Mouse (Mus musculus): ENCODE data around the gene Lnx2.

DNA sequence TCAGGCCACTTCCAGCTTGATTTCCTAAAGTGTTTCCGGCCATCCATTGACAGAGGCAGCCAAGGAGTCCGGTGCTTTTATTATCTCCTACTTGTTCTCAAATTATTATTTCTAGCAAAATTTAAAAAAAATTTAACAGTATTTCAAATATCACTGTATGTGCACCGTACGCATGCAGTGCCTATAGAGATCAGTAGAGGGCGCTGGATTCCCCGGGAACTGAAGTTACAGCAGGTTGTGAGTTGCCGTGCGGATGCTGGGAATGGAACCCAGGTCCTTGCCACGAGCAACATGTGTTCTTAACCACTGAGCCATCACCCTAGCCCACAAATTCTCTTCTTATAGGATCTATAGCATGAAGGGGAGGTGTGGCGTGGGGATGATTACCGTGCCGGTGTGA lies 77.6 kb downstream of the Lnx2 start:
- TF ChIP-seq POLR2A (IDR thresholded peaks at IDR 0.05; ENCODE audit: control insufficient read depth, low read depth, low read length) (no peak), CTCF (IDR thresholded peaks at IDR 0.05; ENCODE audit: control insufficient read depth, insufficient read depth, insufficient replicate concordance, low read depth, low read length) (peak; percentile 65; the same call in 1 of the 2 replicates)

Measured in testis, adult 2 months (tissue).